Mouse (Mus musculus) lung, adult 2 months (tissue): ENCODE results near the gene Agap1.

Source experiments
- CTCF ChIP-seq: fragments of 200-500 bp; IDR thresholded peaks from 2 replicates; pipeline ENCODE4 v1.5.1; 2011; ENCODE audit warnings: mild to moderate bottlenecking, low read length, control low read depth; ENCODE audit not compliant: insufficient read depth
- POLR2A ChIP-seq: fragments of 200-500 bp; IDR thresholded peaks from 2 replicates; pipeline ENCODE4 v1.6.1; 2011; ENCODE audit warnings: low read depth, mild to moderate bottlenecking, control low read depth, low read length, borderline replicate concordance; ENCODE audit errors: extremely low read depth

DNA sequence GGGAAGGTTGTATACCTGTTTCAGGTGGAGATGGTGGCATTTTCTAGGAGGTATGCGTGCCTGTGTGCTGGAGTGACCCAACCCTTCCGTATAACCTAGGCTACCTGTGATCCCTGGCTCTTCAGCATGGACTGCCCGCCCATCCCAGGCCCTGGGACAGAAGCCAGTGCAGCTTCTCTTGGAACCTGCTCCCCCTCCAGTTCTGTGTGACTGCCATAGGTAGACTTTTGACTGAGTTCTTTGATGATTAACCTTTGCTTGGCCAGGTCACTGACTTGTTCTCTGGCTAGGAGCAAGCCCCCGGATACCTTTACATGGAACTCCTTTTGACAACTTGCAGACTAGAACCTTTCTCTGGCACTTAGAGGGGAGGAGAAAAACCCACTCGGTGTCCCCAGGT is 19.3 kb downstream of the Agap1 start:
- TF ChIP-seq POLR2A (no peak), CTCF (no peak)
